9 mouse cellular contexts compared by ENCODE assay signal in genomic region chr3:18625395-18626328, GRCm38 (mm10).
DNase-seq lines count a peak whose midpoint lies in the region; ATAC-seq and TF ChIP-seq lines count a peak whose summit lies in the region.
"Had no signal": no experiment of that assay in that cellular context is flagged by ENCODE, and none has a peak within 500 bp of the region (broad histone marks: within the 10 kb centered on the region; RNA-seq: fewer than 3 reads in every experiment).

No protein-coding gene starts in this region.

- peak overlapping the region; percentile 30 for H3K9ac ChIP-seq in lung, embryonic 14.5 days
- 0 out of 2 replicates have a peak overlapping the region, but pooled peaks have one; percentile 6 for H3K9ac ChIP-seq in stomach, embryonic 15.5 days

- intact Hi-C loops in heart, postnatal 36 days (cut with DNase I), result loop anchor here (10.0 kb wide), 1 partner anchor 321 kb away; no protein-coding TSS in a partner anchor

- no peak for TF ChIP-seq CTCF in lung, embryonic 14.5 days (IDR thresholded peaks at IDR 0.05; ENCODE audit: low read depth)

- H3K27me3 ChIP-seq in lung, embryonic 14.5 days (ENCODE audit: insufficient read depth, low read length), result no peaks in the 10 kb centered on the region
- H3K27me3 ChIP-seq in stomach, embryonic 15.5 days (replicated peaks), result no peaks in the 10 kb centered on the region
- H3K27me3 ChIP-seq: Patski had no signal

- WGBS in lung, embryonic 14.5 days, result 6% methylated on average over 32 of the region's 32 CpGs
- 7% methylated on average over 32 of the region's 32 CpGs for WGBS in stomach, embryonic 15.5 days

- 0 out of 2 replicates have a peak, but pooled peaks have one; percentile 19 for ATAC-seq in lung, embryonic 14.5 days (ENCODE audit: insufficient read depth)
- peak; percentile 27; the same call in 1 of the 2 replicates for ATAC-seq in stomach, embryonic 15.5 days (ENCODE audit: insufficient read depth, low FRiP score, low read depth)
- ATAC-seq: Patski had no signal

- H3K9me3 ChIP-seq in lung, embryonic 14.5 days (ENCODE audit: low read depth, low read length), result no peaks in the 10 kb centered on the region
- H3K9me3 ChIP-seq in stomach, embryonic 15.5 days, result no peaks in the 10 kb centered on the region

- H3K4me3 ChIP-seq in lung, embryonic 14.5 days (ENCODE audit: low read depth, low read length), result peak overlapping the region; percentile 22
- peak overlapping the region; percentile 32 for H3K4me3 ChIP-seq in stomach, embryonic 15.5 days (replicated peaks)

- H3K4me2 ChIP-seq in lung, embryonic 14.5 days, result peak overlapping the region; percentile 60
- peak overlapping the region; percentile 60 for H3K4me2 ChIP-seq in stomach, embryonic 15.5 days

- H3K36me3 ChIP-seq in lung, embryonic 14.5 days (ENCODE audit: insufficient read depth), result no peaks in the 10 kb centered on the region
- H3K36me3 ChIP-seq in stomach, embryonic 15.5 days, result no peaks in the 10 kb centered on the region

- DNase-seq in lung, embryonic 14.5 days, result peak; percentile 52
- DNase-seq in lung, postnatal 25 days (ENCODE audit: low spot score), result no peak
- peak; percentile 82 for DNase-seq in embryo, embryonic 10.5 days (ENCODE audit: low spot score)
- DNase-seq in heart, postnatal 36 days, result peak; percentile 15 to 22
- peak; percentile 59 for DNase-seq in layer of hippocampus, adult 11-12 months (ENCODE audit: low spot score)
- peak; percentile 17 for DNase-seq in lung, postnatal 14 days
- no peak for DNase-seq in urinary bladder, postnatal 10 days (ENCODE audit: low spot score)

- peak overlapping the region; percentile 80 for H3K27ac ChIP-seq in lung, embryonic 14.5 days (ENCODE audit: low read depth)
- peak overlapping the region; percentile 65 for H3K27ac ChIP-seq in stomach, embryonic 15.5 days

- peaks cover 7% of the 10 kb centered on the region for H3K4me1 ChIP-seq in lung, embryonic 14.5 days (ENCODE audit: insufficient read depth)
- H3K4me1 ChIP-seq in stomach, embryonic 15.5 days, result peaks cover 12% of the 10 kb centered on the region; the same call in 1 of the 2 replicates

Comparison
In these comparisons a context has a peak if more than half of its experiments do, and no peak if none do; other contexts are left out.
1. DNase-seq: peak in lung, embryonic 14.5 days (single experiment), embryo, embryonic 10.5 days (single experiment), heart, postnatal 36 days (2 of 2), layer of hippocampus, adult 11-12 months (single experiment) and lung, postnatal 14 days (single experiment); none in lung, postnatal 25 days (single experiment) and urinary bladder, postnatal 10 days (single experiment).